Mouse (Mus musculus) intestine, postnatal 0 days (tissue): ENCODE measurements at regions not wholly inside any gene's neighbourhood (a gene's known extent, or its start where the extent isn't known, plus 50 kb on each side); places are given as distances from the start of the nearest gene placed in this dataset.
A peak's percentile ranks its signal among the peaks of the same experiment; 100 is the strongest.

ENCODE experiments used
- ATAC-seq: fragments of 200-750 bp; cut with Nextera tagmentation; 2 replicates; pipeline ENCODE4 v1.8.0; 2017; ENCODE audit warnings: mild to moderate bottlenecking, moderate TSS enrichment, moderate library complexity
- H3K27ac ChIP-seq: fragments of 300-500 bp; sonication (generic); 2 replicates; pipeline ENCODE4 v1.5.1; 2014; ENCODE audit warnings: mild to moderate bottlenecking, low read depth, low read length, moderate library complexity
- H3K27me3 ChIP-seq: fragments of 300-500 bp; sonication (generic); replicated peaks from 2 replicates; pipeline ENCODE4 v1.6.1; 2014; ENCODE audit warnings: low read length, mixed read lengths; ENCODE audit not compliant: control insufficient read depth, insufficient read depth
- H3K36me3 ChIP-seq: fragments of 300-500 bp; sonication (generic); 2 replicates; pipeline ENCODE4 v1.6.1; 2014; ENCODE audit warnings: mild to moderate bottlenecking, moderate library complexity; ENCODE audit not compliant: control insufficient read depth, insufficient read depth
- H3K4me1 ChIP-seq: fragments of 300-500 bp; sonication (generic); replicated peaks from 2 replicates; pipeline ENCODE4 v1.6.1; 2014; ENCODE audit warnings: antibody characterized with exemption, low read length, mixed read lengths; ENCODE audit not compliant: control insufficient read depth, insufficient read depth
- H3K4me2 ChIP-seq: fragments of 300-500 bp; sonication (generic); replicated peaks from 2 replicates; pipeline ENCODE4 v1.6.1; 2014; ENCODE audit warnings: low read depth, mild to moderate bottlenecking, moderate library complexity
- H3K4me3 ChIP-seq: fragments of 300-500 bp; sonication (generic); 2 replicates; pipeline ENCODE4 v1.5.1; 2014; ENCODE audit warnings: low read depth, low read length
- H3K9ac ChIP-seq: fragments of 300-500 bp; sonication (generic); 2 replicates; pipeline ENCODE4 v1.6.1; 2014; ENCODE audit warnings: mild to moderate bottlenecking, low read depth, low read length
- H3K9me3 ChIP-seq: fragments of 300-500 bp; sonication (generic); 2 replicates; pipeline ENCODE4 v1.6.1; 2016; ENCODE audit warnings: mixed run types; ENCODE audit not compliant: control insufficient read depth
- CTCF ChIP-seq: sonication (generic); IDR thresholded peaks from 2 replicates; pipeline ENCODE4 v1.5.1; 2016; ENCODE audit warnings: low read depth, mild to moderate bottlenecking, control low read depth, antibody characterized with exemption, moderate library complexity
- WGBS: fragments of 180-500 bp; shearing (Covaris S2); extraction: QIAGEN DNeasy Blood & Tissue Kit; methylation state at CpG from one replicate; pipeline ENCODE4 v1.1.7; 2014; 5-methylcytosine and 5-hydroxymethylcytosine counted together

DNA sequence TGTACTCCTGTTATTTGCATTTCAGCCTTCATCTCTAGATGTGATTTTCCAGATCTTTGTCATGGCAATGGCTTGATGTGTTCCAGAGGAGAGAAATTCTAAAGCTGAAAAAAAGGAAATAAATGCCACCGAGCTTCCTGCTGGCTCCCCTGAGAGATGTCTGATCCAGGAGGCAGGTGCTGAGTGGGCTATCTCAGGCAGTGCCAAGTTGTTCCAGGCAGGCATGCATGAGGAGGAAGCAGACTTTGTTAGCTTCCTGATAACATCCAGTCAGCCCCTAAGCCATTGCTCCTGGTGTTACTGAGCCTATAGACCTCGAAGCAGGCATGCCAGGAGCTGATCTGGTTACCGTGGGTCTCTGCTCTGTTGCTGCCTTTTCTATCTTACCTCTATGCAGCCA lies 251.7 kb upstream of the Pkdcc start:
- no peaks in the 10 kb centered on the region for H3K9me3 ChIP-seq
- H3K36me3 ChIP-seq: no peaks in the 10 kb centered on the region
- H3K27me3 ChIP-seq: no peaks in the 10 kb centered on the region
- TF ChIP-seq CTCF: no peak
- no peak overlapping the region for H3K9ac ChIP-seq
- H3K4me3 ChIP-seq: no peak overlapping the region
- no peak overlapping the region for H3K4me2 ChIP-seq
- ATAC-seq: no peak
- 67% methylated on average over 3 of the region's 3 CpGs for WGBS
- H3K4me1 ChIP-seq: no peaks in the 10 kb centered on the region
- H3K27ac ChIP-seq: no peak overlapping the region

- Histone ChIP-seq H3K4me2 (no peak overlapping the region), H3K27ac (no peak overlapping the region), H3K27me3 (no peaks in the 10 kb centered on the region), H3K9ac (no peak overlapping the region), H3K4me1 (no peaks in the 10 kb centered on the region), H3K36me3 (no peaks in the 10 kb centered on the region), H3K9me3 (no peaks in the 10 kb centered on the region), H3K4me3 (no peak overlapping the region)
- WGBS: 62% methylated on average over 10 of the region's 10 CpGs
- no peak for TF ChIP-seq CTCF
- ATAC-seq: no peak
Observed at GRCm38 (mm10) chr17:82999710-83000109, 215.4 kb upstream of the Pkdcc start.

GRCm38 (mm10) chr17:83000411-83000810 lies 214.7 kb upstream of the Pkdcc start:
- H3K27me3 ChIP-seq: no peaks in the 10 kb centered on the region
- no peak overlapping the region for H3K4me2 ChIP-seq
- H3K9ac ChIP-seq: no peak overlapping the region
- 55% methylated on average over 8 of the region's 8 CpGs for WGBS
- H3K4me3 ChIP-seq: no peak overlapping the region
- no peaks in the 10 kb centered on the region for H3K36me3 ChIP-seq
- no peak for TF ChIP-seq CTCF
- no peak overlapping the region for H3K27ac ChIP-seq
- no peaks in the 10 kb centered on the region for H3K4me1 ChIP-seq
- H3K9me3 ChIP-seq: no peaks in the 10 kb centered on the region
- no peak for ATAC-seq

- TF ChIP-seq CTCF: peak; percentile 76
- H3K9me3 ChIP-seq: no peaks in the 10 kb centered on the region
- H3K36me3 ChIP-seq: no peaks in the 10 kb centered on the region
- H3K4me2 ChIP-seq: no peak overlapping the region
- no peak for ATAC-seq
- no peak overlapping the region for H3K4me3 ChIP-seq
- no peak overlapping the region for H3K27ac ChIP-seq
- no peaks in the 10 kb centered on the region for H3K27me3 ChIP-seq
- no peaks in the 10 kb centered on the region for H3K4me1 ChIP-seq
- no peak overlapping the region for H3K9ac ChIP-seq
- 4% methylated on average over 2 of the region's 2 CpGs for WGBS
Observed at GRCm38 (mm10) chr17:83001567-83001966, 213.5 kb upstream of the Pkdcc start.

DNA sequence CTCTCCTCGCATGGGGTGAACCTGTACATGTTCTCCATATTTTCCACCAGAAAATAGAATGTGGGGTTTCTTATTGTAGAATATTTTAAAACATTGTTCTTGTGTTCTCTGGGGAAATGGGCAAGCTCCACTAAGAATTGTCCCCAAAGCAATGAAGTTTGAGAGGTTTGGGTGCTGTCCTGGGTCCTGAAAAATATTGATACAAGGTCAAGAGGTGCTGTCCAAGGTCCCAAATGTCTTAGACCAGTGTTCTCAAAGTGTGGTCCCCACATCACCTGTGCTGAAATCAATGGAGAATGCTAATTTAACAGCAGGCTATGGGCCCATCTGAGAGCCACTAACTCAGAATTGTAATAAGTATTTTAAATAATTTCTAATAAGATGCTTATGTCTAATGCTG lies 204.2 kb upstream of the Pkdcc start:
- 0 out of 2 replicates have a peak, but pooled peaks cover 3% of the 10 kb centered on the region for H3K27me3 ChIP-seq
- no peak overlapping the region for H3K9ac ChIP-seq
- no peaks in the 10 kb centered on the region for H3K4me1 ChIP-seq
- no peak overlapping the region for H3K4me3 ChIP-seq
- H3K36me3 ChIP-seq: no peaks in the 10 kb centered on the region
- H3K27ac ChIP-seq: no peak overlapping the region
- H3K9me3 ChIP-seq: no peaks in the 10 kb centered on the region
- 89% methylated on average over 1 of the region's 1 CpGs for WGBS
- no peak for ATAC-seq
- H3K4me2 ChIP-seq: no peak overlapping the region
- TF ChIP-seq CTCF: no peak

DNA sequence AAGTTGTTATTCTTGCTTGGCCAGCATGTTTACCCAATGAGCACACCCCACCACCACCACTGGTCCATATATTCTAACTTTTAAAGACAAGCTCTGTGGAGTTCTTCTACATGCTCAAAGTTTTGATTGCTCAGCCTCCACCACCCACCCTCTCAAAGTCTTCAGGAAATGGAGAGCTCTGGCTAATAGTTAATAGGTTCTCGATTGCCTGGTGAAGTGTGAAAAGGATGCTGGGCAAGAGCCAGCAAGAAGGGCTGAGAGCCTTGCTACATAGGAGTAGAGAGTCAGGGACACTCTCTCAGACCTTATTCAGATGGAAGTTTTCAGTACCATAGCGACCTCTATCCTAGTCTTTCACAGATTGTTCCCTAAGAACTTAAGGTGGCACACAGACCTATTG lies 199.4 kb upstream of the Pkdcc start:
- ATAC-seq: no peak
- 42% methylated on average over 2 of the region's 2 CpGs for WGBS
- Histone ChIP-seq H3K9ac (no peak overlapping the region), H3K4me3 (no peak overlapping the region), H3K27me3 (0 out of 2 replicates have a peak, but pooled peaks cover 3% of the 10 kb centered on the region), H3K36me3 (no peaks in the 10 kb centered on the region), H3K9me3 (no peaks in the 10 kb centered on the region), H3K27ac (no peak overlapping the region), H3K4me2 (no peak overlapping the region), H3K4me1 (no peaks in the 10 kb centered on the region)
- TF ChIP-seq CTCF: no peak

DNA sequence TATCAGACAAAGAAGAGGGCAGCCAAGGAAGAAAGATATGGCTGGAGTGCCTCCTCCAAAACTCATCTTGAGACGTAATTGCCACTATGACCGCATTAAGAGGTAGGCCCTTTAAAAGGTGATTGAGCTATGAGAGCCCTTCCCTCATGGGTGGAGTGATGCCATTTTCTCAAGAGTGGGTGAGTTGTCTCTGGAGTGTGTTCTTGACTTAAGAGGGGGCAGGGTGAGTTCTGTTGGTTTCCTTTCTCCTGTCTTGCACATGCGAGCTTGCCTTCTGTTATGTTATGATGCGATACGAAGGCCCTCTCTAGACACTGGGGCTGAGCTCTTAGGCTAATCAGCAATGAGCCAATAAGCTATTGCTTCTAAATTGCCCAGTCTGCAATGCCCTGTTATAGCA lies 198.2 kb upstream of the Pkdcc start:
- WGBS: 90% methylated on average over 5 of the region's 5 CpGs
- H3K4me3 ChIP-seq: no peak overlapping the region
- no peak for TF ChIP-seq CTCF

More for the DNA sequence above, 198.2 kb upstream of the Pkdcc start:
- ATAC-seq: no peak
- H3K27ac ChIP-seq: no peak overlapping the region
- 0 out of 2 replicates have a peak, but pooled peaks cover 3% of the 10 kb centered on the region for H3K27me3 ChIP-seq
- no peaks in the 10 kb centered on the region for H3K4me1 ChIP-seq
- H3K9ac ChIP-seq: no peak overlapping the region
- no peak overlapping the region for H3K4me2 ChIP-seq
- H3K9me3 ChIP-seq: no peaks in the 10 kb centered on the region
- H3K36me3 ChIP-seq: no peaks in the 10 kb centered on the region
